Mouse (Mus musculus): ENCODE results near the gene Cnksr3.

DNA sequence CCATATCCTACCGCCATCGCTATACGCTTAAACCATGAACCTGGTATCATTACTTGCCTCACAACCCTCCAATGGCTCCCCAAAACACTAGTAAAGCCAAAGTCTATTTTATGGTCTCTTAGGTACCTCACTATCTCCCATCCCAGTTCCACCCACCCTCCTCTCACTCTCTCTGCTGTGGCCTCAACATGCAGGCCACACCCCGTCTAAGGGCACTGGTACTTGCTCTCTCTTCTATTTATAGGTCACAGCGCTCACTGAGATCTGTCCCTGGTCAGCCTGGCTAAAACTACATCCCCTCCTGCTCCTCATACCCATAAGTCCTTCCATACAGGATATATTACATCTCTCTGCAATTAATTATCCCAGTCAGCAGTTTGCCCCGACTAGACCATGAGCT is 16.1 kb downstream of the Cnksr3 start:
- TF ChIP-seq POLR2A (IDR thresholded peaks at IDR 0.05; ENCODE audit: extremely low read depth, insufficient read depth, low read length) (no peak), CTCF (IDR thresholded peaks at IDR 0.05; ENCODE audit: low read depth, low read length) (no peak)
